Mouse (Mus musculus) liver, postnatal 0 days (tissue): ENCODE measurements around the gene Acsm5.

ENCODE experiments used
- CTCF ChIP-seq: sonication (generic); IDR thresholded peaks from 2 replicates; pipeline ENCODE4 v1.5.1; 2016; ENCODE audit warnings: antibody characterized with exemption, low read depth
- EP300 ChIP-seq: IDR thresholded peaks from 2 replicates; pipeline ENCODE4 v1.6.1; 2016; ENCODE audit warnings: antibody characterized with exemption, low read depth, mild to moderate bottlenecking

- TF ChIP-seq CTCF (no peak), EP300 (no peak)
Measured at GRCm38 (mm10) chr7:119486683-119487082, 32.6 kb upstream of the Acsm5 start.
